Mouse (Mus musculus) heart, postnatal 0 days (tissue): ENCODE data around the gene Smarcc1.

Experiments
- CTCF ChIP-seq: IDR thresholded peaks from 2 replicates; pipeline ENCODE4 v1.5.1; 2016; ENCODE audit warnings: antibody characterized with exemption, control low read depth, low read depth
- EP300 ChIP-seq: IDR thresholded peaks from 2 replicates; pipeline ENCODE4 v1.6.1; 2016; ENCODE audit warnings: antibody characterized with exemption, low read depth

DNA sequence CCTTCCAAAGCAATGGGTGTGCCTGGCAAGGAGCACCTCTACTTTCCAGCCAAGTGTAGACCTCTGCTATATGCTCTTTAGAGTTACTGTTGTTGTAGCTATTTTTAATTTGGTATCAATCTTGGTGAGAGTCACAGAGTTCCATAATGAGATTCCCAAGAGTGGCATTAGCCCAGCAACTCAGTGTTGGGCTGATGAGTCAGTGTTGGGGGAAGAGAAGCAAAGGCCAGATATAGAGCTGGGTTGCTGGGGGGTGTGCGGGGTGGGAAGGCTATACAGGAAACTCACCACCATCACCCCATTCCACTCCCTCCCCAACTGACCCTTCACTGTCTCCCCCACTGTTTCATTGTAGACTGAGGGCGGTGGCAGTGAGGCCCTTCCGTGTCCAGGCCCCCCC is 36.4 kb upstream of the Smarcc1 start:
- TF ChIP-seq CTCF = no peak
- TF ChIP-seq EP300 = no peak
